Mouse (Mus musculus) cortical plate, adult 2 months (tissue): ENCODE measurements around the gene Casz1.

ENCODE experiments used
- CTCF ChIP-seq: fragments of 200-500 bp; IDR thresholded peaks from 2 replicates; pipeline ENCODE4 v1.5.1; 2011; ENCODE audit warnings: mild to moderate bottlenecking, control low read depth, low read length; ENCODE audit not compliant: insufficient read depth; ENCODE audit errors: extremely low read depth
- POLR2A ChIP-seq: fragments of 200-500 bp; IDR thresholded peaks from 2 replicates; pipeline ENCODE4 v1.6.1; 2011; ENCODE audit warnings: mild to moderate bottlenecking, low read length, control low read depth; ENCODE audit not compliant: insufficient read depth; ENCODE audit errors: extremely low read depth

DNA sequence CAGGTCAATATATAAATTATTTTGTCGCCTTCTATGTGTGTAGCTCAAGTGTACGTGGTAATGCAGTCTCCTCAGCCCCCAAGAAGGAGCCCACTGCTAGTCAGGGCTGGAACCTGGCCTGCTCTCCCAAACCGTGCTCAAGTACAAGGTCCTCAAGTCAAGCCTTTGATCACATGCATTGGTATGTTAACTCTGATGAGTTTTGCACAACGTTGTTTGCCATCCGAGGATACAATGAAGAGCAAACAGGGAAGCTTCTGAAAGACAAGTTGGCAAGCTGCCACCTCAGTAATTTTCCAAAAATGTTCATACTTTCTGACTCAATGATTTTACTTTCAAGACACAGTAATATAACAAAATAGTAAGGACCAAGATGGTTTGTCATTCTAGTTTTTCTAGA, 189.7 kb downstream of the Casz1 start:
- no peak for TF ChIP-seq CTCF
- TF ChIP-seq POLR2A = no peak
